Mouse (Mus musculus) embryonic fibroblast, embryonic 13.5 days (primary cell): Measurements from ENCODE around the gene Iqcc. TPM values are rescaled to one million over a fixed set of nuclear protein-coding genes. Genes with fewer than 3 reads are reported as not detected.

Experiments used
- H3K27ac ChIP-seq: 2 replicates; pipeline ENCODE4 v1.5.1; 2012; ENCODE audit warnings: low read length, control low read depth, inconsistent platforms; ENCODE audit not compliant: insufficient read depth
- H3K4me1 ChIP-seq: 2 replicates; pipeline ENCODE4 v1.6.1; 2011; ENCODE audit warnings: low read length; ENCODE audit not compliant: control insufficient read depth, insufficient read depth
- H3K4me3 ChIP-seq: 2 replicates; pipeline ENCODE4 v1.5.1; 2011; ENCODE audit warnings: mild to moderate bottlenecking, control low read depth, low read length; ENCODE audit not compliant: insufficient read depth
- CTCF ChIP-seq: IDR thresholded peaks from 2 replicates; pipeline ENCODE4 v1.5.1; 2011; ENCODE audit warnings: mild to moderate bottlenecking, control low read depth, low read length, moderate library complexity, borderline replicate concordance; ENCODE audit not compliant: insufficient read depth
- POLR2A ChIP-seq: IDR thresholded peaks from 2 replicates; pipeline ENCODE4 v1.6.1; 2011; ENCODE audit warnings: low read depth, mild to moderate bottlenecking, control low read depth, low read length, moderate library complexity
- polyA plus RNA-seq: library from polyadenylated mRNA; stranded (reverse); fragments of >200 nt; gene quantifications from 2 replicates; pipeline ENCODE4 v1.2.4, GENCODE M21; 2011; ENCODE audit warnings: low read depth; ENCODE audit not compliant: missing spikeins, insufficient read length

Gene Iqcc
- polyA plus RNA-seq, 1 experiment: 19.5 TPM

- Histone ChIP-seq H3K27ac (peak overlapping the region; percentile 29; the same call in 1 of the 2 replicates), H3K4me3 (peak overlapping the region; percentile 30; the same call in 1 of the 2 replicates), H3K4me1 (no peaks in the 10 kb centered on the region)
- TF ChIP-seq POLR2A (no peak), CTCF (no peak)
These were observed 34.5 kb downstream of the Iqcc start for GRCm38 (mm10) chr4:129584370-129584769.

GRCm38 (mm10) chr4:129582251-129582650 lies 36.6 kb downstream of the Iqcc start:
- Histone ChIP-seq H3K4me3 (no peak overlapping the region), H3K4me1 (no peaks in the 10 kb centered on the region), H3K27ac (no peak overlapping the region)
- TF ChIP-seq POLR2A: no peak
- TF ChIP-seq CTCF: no peak

GRCm38 (mm10) chr4:129580347-129580746 lies 38.6 kb downstream of the Iqcc start:
- no peak overlapping the region for H3K4me3 ChIP-seq
- TF ChIP-seq POLR2A (no peak), CTCF (no peak)
- H3K27ac ChIP-seq: no peak overlapping the region
- H3K4me1 ChIP-seq: no peaks in the 10 kb centered on the region

GRCm38 (mm10) chr4:129578466-129578865 lies 40.4 kb downstream of the Iqcc start, which contains the start of gene Fam167b:
Gene Fam167b (minus strand): TSS chr4:129578549.
- Histone ChIP-seq H3K4me3 (no peak within 1 kb of the TSS), H3K4me1 (no peaks in the 10 kb centered on the region), H3K27ac (no peak within 1 kb of the TSS)
- TF ChIP-seq CTCF (no peak), POLR2A (no peak)

GRCm38 (mm10) chr4:129577688-129578087 lies 41.2 kb downstream of the Iqcc start:
- no peak overlapping the region for H3K27ac ChIP-seq
- no peaks in the 10 kb centered on the region for H3K4me1 ChIP-seq
- no peak for TF ChIP-seq CTCF
- no peak for TF ChIP-seq POLR2A
- no peak overlapping the region for H3K4me3 ChIP-seq

GRCm38 (mm10) chr4:129576863-129577491 lies 41.9 kb downstream of the Iqcc start:
- TF ChIP-seq POLR2A (no peak), CTCF (peak; percentile 30; the same call in 1 of the 2 replicates)
- no peaks in the 10 kb centered on the region for H3K4me1 ChIP-seq
- H3K27ac ChIP-seq: no peak overlapping the region
- H3K4me3 ChIP-seq: no peak overlapping the region

GRCm38 (mm10) chr4:129575171-129575844 lies 43.6 kb downstream of the Iqcc start:
- Histone ChIP-seq H3K27ac (no peak overlapping the region), H3K4me3 (no peak overlapping the region), H3K4me1 (no peaks in the 10 kb centered on the region)
- no peak for TF ChIP-seq CTCF
- TF ChIP-seq POLR2A: no peak

GRCm38 (mm10) chr4:129573430-129573829 lies 45.5 kb downstream of the Iqcc start, which contains the start of gene Lck:
Gene Lck (minus strand): TSS chr4:129573641.
- no peak within 1 kb of the TSS for H3K27ac ChIP-seq
- TF ChIP-seq CTCF (no peak), POLR2A (no peak)
- no peaks in the 10 kb centered on the region for H3K4me1 ChIP-seq
- H3K4me3 ChIP-seq: no peak within 1 kb of the TSS

GRCm38 (mm10) chr4:129573093-129573370 lies 45.9 kb downstream of the Iqcc start:
- TF ChIP-seq POLR2A (no peak), CTCF (no peak)
- no peak overlapping the region for H3K27ac ChIP-seq
- no peaks in the 10 kb centered on the region for H3K4me1 ChIP-seq
- no peak overlapping the region for H3K4me3 ChIP-seq
